Mouse (Mus musculus) cortical plate, adult 2 months (tissue): ENCODE measurements at regions not wholly inside any gene's neighbourhood (a gene's known extent, or its start where the extent isn't known, plus 50 kb on each side); places are given as distances from the start of the nearest gene placed in this dataset.

Source experiments
- H3K27ac ChIP-seq: fragments of 200-500 bp; 2 replicates; pipeline ENCODE4 v1.5.1; 2012; ENCODE audit warnings: low read length, control low read depth, inconsistent platforms; ENCODE audit not compliant: insufficient read depth
- H3K4me1 ChIP-seq: fragments of 200-500 bp; 2 replicates; pipeline ENCODE4 v1.6.1; 2011; ENCODE audit warnings: low read length; ENCODE audit not compliant: control insufficient read depth, insufficient read depth
- H3K4me3 ChIP-seq: fragments of 200-500 bp; 2 replicates; pipeline ENCODE4 v1.5.1; 2011; ENCODE audit warnings: mild to moderate bottlenecking, low read length, control low read depth; ENCODE audit not compliant: insufficient read depth
- CTCF ChIP-seq: fragments of 200-500 bp; IDR thresholded peaks from 2 replicates; pipeline ENCODE4 v1.5.1; 2011; ENCODE audit warnings: mild to moderate bottlenecking, control low read depth, low read length; ENCODE audit not compliant: insufficient read depth; ENCODE audit errors: extremely low read depth
- POLR2A ChIP-seq: fragments of 200-500 bp; IDR thresholded peaks from 2 replicates; pipeline ENCODE4 v1.6.1; 2011; ENCODE audit warnings: mild to moderate bottlenecking, low read length, control low read depth; ENCODE audit not compliant: insufficient read depth; ENCODE audit errors: extremely low read depth

- TF ChIP-seq CTCF (no peak), POLR2A (no peak)
These were observed 110.8 kb upstream of the Dcn start for GRCm38 (mm10) chr10:97368625-97369024.

GRCm38 (mm10) chr10:97375824-97376223 lies 103.6 kb upstream of the Dcn start:
- no peak for TF ChIP-seq POLR2A
- TF ChIP-seq CTCF: peak; percentile 72

More at GRCm38 (mm10) chr10:97368625-97369024, 110.8 kb upstream of the Dcn start:
- no peaks in the 10 kb centered on the region for H3K4me1 ChIP-seq
- no peak overlapping the region for H3K27ac ChIP-seq
- H3K4me3 ChIP-seq: no peak overlapping the region

GRCm38 (mm10) chr10:97376376-97376775 lies 103.0 kb upstream of the Dcn start:
- Histone ChIP-seq H3K4me1 (no peaks in the 10 kb centered on the region), H3K4me3 (no peak overlapping the region), H3K27ac (no peak overlapping the region)
- TF ChIP-seq CTCF (no peak), POLR2A (no peak)

More at GRCm38 (mm10) chr10:97375824-97376223, 103.6 kb upstream of the Dcn start:
- no peak overlapping the region for H3K27ac ChIP-seq
- H3K4me1 ChIP-seq: no peaks in the 10 kb centered on the region
- no peak overlapping the region for H3K4me3 ChIP-seq

GRCm38 (mm10) chr10:97381586-97381985 lies 97.8 kb upstream of the Dcn start:
- Histone ChIP-seq H3K27ac (no peak overlapping the region), H3K4me1 (no peaks in the 10 kb centered on the region), H3K4me3 (no peak overlapping the region)
- no peak for TF ChIP-seq CTCF
- no peak for TF ChIP-seq POLR2A

GRCm38 (mm10) chr10:97383881-97384280 lies 95.5 kb upstream of the Dcn start:
- H3K4me1 ChIP-seq: no peaks in the 10 kb centered on the region
- H3K27ac ChIP-seq: no peak overlapping the region
- TF ChIP-seq POLR2A: no peak
- TF ChIP-seq CTCF: no peak
- no peak overlapping the region for H3K4me3 ChIP-seq

GRCm38 (mm10) chr10:97387196-97387876 lies 92.1 kb upstream of the Dcn start:
- Histone ChIP-seq H3K4me3 (no peak overlapping the region), H3K4me1 (no peaks in the 10 kb centered on the region), H3K27ac (no peak overlapping the region)
- no peak for TF ChIP-seq CTCF
- no peak for TF ChIP-seq POLR2A

GRCm38 (mm10) chr10:97389647-97390590 lies 89.5 kb upstream of the Dcn start:
- TF ChIP-seq CTCF (no peak), POLR2A (no peak)
- H3K27ac ChIP-seq: no peak overlapping the region

GRCm38 (mm10) chr10:97397062-97397771 lies 82.2 kb upstream of the Dcn start:
- Histone ChIP-seq H3K27ac (no peak overlapping the region), H3K4me1 (no peaks in the 10 kb centered on the region), H3K4me3 (no peak overlapping the region)
- TF ChIP-seq CTCF (no peak), POLR2A (no peak)

More at GRCm38 (mm10) chr10:97389647-97390590, 89.5 kb upstream of the Dcn start:
- Histone ChIP-seq H3K4me1 (no peaks in the 10 kb centered on the region), H3K4me3 (no peak overlapping the region)

- TF ChIP-seq CTCF (no peak), POLR2A (no peak)
- Histone ChIP-seq H3K4me3 (no peak overlapping the region), H3K4me1 (no peaks in the 10 kb centered on the region), H3K27ac (no peak overlapping the region)
These were observed 81.5 kb upstream of the Dcn start for GRCm38 (mm10) chr10:97397896-97398295.

- TF ChIP-seq CTCF: no peak
- TF ChIP-seq POLR2A: no peak
- Histone ChIP-seq H3K4me3 (no peak overlapping the region), H3K4me1 (no peaks in the 10 kb centered on the region), H3K27ac (no peak overlapping the region)
These were observed 76.9 kb upstream of the Dcn start for GRCm38 (mm10) chr10:97402524-97402923.
